Mouse (Mus musculus) inflammation-experienced regulatory T-cells, adult 6 months (primary cell): ENCODE measurements at regions not wholly inside any gene's neighbourhood (a gene's known extent, or its start where the extent isn't known, plus 50 kb on each side); places are given as distances from the start of the nearest gene placed in this dataset.

ENCODE experiments used
- ATAC-seq: one replicate; pipeline ENCODE4 v1.8.0; 2017

DNA sequence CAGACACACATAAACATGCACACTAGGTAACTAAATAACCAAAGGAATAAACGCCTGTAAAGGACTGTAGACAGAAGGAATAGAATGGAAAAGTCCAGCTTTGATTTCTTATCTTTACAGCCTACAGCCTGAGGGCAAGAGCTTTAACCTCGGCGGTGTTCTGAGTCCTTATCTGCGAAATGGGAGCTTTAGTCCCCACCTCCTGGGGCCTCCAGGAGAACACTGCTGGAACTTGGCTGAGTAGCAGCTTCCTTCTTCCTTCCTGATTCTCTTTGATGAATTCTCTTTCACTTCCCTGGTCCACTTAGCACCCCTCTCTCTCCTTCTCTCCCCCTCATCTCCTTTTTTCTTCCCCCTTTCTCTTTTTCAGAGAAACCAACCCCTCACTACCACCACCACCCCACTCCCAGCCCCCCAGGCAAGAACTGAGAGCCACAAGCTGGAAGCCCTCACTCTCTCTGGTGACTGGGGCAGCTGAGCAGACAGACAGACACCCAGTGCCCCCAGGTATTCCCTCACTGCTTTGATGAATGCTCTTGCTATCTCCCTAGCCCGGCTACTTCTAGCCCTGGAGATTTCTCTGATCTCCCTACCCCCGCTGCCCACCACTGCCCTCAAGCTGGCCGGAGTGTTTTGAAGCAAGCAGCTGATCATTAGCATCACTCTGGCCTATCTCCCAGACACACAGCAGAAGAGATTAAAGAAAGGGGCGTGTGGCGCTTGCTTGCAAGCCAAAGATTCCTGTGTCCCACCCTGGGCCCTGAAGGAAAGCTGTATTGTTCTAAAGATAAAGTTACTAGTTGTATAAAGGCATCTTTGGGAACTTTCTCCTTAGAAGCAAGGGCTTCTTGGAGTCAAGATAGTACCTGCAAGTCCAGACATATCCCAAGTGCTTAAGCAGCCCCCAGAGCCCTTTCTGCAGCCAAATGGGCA, 81.9 kb upstream of the Tbx3 start:
- no peak for ATAC-seq

GRCm38 (mm10) chr5:119591271-119591670, 79.2 kb upstream of the Tbx3 start:
- no peak for ATAC-seq

- ATAC-seq: no peak
Measured at GRCm38 (mm10) chr5:119592891-119593290, 77.6 kb upstream of the Tbx3 start.

GRCm38 (mm10) chr5:119594541-119594940, 75.9 kb upstream of the Tbx3 start:
- ATAC-seq: no peak

DNA sequence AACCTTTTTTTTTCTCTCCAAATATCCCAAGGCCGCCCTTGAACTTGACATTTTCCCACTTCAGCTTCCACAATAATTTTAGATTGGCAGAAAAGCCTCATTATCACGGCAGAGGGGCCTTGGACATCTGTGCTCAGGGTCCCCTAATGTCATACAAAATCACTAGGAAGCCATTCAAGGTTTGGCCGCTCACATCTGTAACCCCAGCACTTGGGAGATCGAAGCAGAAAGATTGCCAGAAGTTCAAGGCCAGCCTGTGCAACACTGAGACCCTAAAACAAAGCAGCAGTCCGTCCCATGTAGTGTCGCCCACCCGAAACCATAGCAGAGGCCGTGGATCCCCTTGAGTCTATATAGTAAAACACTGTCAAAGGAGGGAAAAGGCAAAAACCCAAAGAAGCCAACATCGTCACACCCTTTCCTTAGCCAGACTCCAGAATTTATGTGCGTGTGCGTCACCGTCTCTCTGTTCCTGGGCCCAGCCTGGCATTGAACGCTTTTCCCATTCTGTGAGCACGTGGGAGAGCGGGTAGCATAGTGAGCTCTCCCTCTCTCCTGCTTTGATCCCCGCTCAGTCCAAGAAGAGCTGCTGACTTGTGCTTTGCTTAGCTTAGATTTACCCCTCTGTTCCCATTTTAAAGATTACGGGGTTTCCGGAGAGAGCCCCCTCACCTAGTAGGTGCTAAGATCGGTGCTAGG, 74.0 kb upstream of the Tbx3 start:
- no peak for ATAC-seq

DNA sequence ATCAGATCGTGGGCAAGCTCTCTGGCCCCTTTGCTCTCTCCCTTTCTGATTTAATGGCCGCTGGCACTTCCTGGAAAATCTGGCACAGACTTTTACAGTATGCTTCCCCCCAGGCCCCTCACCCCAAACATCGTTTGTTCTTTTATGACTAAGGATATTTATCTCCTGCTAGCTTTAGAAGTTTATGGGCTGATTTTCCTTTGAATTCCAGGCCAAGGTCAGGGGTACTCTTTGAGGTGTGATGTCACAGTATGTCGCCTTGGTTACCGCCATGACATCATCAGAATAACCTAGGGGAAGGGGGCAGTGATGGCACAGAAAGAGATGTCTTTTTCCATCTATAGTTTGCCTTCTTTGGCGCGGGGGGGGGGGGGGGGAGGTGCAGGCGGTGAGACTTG, 73.5 kb upstream of the Tbx3 start:
- no peak for ATAC-seq

GRCm38 (mm10) chr5:119597530-119597929, 72.9 kb upstream of the Tbx3 start:
- ATAC-seq: no peak

- ATAC-seq: no peak
Measured at GRCm38 (mm10) chr5:119598166-119598565, 72.3 kb upstream of the Tbx3 start.

DNA sequence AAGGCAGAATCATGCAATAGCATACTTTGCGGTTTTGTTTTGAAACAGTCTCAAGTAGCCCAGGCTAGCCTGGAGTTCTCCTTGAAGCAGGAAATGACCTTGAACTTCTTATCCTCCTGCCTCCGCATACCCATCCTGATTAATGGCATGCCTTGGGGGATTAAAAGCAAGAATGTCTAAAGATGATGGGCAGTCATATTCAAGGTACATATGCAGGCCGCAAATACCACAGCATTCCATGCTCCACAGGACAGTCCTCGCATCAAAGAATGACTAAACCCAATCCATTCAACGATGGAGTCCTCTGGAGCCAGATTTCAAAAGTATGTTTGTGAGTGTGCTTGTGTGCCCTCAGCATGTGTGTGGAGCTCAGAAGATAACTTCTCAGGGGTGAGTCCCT, 69.1 kb upstream of the Tbx3 start:
- no peak for ATAC-seq

- no peak for ATAC-seq
Measured at GRCm38 (mm10) chr5:119602001-119602400, 68.5 kb upstream of the Tbx3 start.

GRCm38 (mm10) chr5:119605444-119605843, 65.0 kb upstream of the Tbx3 start:
- ATAC-seq: no peak

DNA sequence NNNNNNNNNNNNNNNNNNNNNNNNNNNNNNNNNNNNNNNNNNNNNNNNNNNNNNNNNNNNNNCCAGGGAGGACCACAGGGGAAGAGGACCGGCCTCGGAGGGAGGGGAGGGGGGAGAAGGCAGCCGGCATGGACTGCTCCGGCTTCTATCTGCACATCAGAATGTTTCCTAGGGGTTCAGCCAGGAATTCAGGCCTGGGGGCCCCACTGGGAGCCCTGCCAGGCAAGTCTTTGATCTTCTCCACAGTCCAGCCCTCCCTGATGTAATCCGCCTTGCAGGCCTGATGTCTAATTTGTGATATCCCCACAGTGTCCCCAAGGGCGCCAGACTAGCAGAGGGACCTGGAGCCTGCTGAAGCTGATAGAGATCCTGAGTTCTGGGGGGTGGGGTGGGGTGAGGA, 57.1 kb upstream of the Tbx3 start:
- ATAC-seq: no peak

- no peak for ATAC-seq
Measured at GRCm38 (mm10) chr5:119613981-119614770, 56.3 kb upstream of the Tbx3 start.

GRCm38 (mm10) chr5:119615681-119616080, 54.8 kb upstream of the Tbx3 start:
- ATAC-seq: no peak

DNA sequence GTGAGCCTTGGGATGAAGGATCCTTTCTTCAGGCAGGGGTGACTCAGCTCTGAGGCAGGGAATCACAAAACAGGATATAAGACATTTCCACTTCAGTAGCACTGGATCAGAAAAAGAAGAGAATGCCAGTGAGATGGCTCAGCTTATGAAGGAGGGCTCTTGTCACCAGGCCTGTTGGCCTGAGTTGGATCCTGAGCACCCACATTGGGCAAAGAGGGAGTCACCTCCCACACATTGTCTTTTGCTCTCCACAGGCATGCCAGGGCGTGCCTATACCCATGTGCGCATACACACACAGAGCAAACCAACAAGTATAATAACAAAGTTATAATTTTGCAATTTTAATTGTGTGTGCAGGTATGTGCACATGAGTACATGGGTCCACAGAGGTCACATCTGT, 52.6 kb upstream of the Tbx3 start:
- no peak for ATAC-seq

DNA sequence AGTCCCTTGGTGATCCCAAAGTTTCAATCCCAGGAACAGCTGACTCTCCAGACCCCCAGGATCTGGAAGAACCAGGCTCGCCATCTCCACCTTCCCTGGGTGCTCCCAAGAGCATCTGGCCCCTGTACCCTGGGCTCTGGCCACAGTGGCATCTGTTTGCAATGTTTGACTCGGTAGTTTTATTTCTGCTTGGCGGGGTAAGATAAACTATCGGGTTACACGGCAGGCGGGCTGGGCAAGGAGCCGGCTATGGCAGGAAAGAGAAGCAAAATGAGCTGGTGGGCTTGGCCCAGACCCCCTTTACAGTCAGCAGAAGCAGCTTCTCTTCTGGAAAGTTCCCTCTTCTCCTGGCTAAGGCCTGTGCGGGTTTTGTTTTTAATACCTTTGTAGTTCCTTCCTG, 50.6 kb upstream of the Tbx3 start:
- no peak for ATAC-seq
